Mouse (Mus musculus) adrenal gland, adult (tissue): ENCODE measurements around the gene Prkce.
A peak's percentile ranks its signal among the peaks of the same experiment; 100 is the strongest.

Source experiments
- DNase-seq, 2 experiments: peaks; one replicate each; pipeline ENCODE4 v3.0.0; 2022 to 2023; ENCODE audit warnings: low spot score in 1 of 2; ENCODE audit not compliant: inconsistent age in 2 of 2

Prkce gene

DNA sequence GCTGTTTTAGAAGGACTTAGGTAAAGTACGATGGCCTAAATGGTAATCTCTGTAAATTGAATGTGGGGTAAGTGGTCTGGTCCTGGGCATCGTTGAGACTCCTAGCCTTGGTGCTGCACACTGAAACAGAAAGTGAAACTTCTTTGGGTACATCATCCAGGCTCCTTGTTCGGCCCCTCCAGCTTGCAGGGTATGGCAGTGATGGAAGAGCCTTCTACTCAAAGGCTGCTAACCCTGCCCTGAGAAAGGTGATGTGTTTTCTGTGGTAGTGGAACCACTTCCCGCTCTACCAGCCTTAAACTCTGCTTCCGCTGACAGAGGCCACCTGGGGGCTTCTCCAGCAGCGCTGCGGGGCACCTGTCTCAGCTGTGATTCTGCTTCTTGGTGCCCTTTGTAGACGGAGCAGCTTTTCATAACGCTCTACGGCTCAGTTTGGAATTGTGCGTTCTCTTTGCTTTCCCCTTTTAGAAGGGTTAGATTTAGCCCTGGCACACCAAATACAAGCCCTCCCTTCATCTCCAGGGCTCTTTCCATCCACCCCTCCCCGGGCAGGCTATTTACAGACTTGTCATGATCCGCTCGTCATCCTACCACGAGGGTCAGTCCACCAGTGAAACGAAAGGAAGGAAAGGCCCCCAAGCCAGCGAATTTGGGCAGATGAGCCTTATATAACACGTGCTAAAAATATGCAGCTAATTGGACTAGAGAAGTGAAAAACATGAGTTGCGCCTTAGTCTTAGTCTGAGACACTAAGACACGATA, 270.1 kb downstream of the Prkce start:
- DNase-seq: peak in 1 of 2 experiments; percentile 61

DNA sequence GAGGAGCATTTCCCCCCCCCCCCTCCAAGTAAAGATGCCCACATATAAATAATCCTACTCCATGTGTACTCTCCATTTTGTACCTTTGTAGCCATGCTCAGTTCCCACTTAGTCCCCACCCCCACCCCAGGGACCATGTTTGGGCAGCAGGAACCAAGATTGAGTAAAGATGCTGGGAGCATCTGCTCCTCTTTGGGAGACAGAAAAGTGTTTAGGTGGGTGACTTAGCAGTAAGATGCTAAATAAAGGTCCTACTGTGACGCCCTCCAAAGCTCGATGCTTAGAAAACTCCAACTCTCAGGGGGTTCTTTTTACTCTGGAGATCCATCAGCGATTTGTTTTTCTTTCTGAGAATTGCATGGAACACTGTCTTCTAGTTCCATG, 270.7 kb downstream of the Prkce start:
- no peak for DNase-seq

DNA sequence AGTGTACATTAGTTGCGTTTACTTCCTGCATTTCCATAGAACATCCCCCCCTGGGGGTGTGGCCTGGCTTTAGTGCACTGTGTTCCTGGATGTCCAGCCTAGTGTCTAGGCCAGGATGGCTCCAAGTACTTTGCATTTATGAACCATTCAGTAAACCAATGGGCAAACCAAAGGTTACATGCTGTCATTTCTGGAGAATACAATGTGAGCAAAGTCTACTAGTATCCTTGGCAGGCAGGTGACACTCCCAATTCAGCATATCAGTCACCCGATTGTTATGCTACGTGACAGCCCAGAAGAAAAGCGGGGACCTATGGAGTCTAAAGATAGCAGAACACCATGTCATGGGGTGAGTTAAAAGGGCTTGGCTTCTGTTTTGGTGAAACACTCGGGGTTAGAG, 271.2 kb downstream of the Prkce start:
- DNase-seq: peak in 1 of 2 experiments; percentile 21

GRCm38 (mm10) chr17:86441098-86441497, 273.5 kb downstream of the Prkce start:
- no peak for DNase-seq

DNA sequence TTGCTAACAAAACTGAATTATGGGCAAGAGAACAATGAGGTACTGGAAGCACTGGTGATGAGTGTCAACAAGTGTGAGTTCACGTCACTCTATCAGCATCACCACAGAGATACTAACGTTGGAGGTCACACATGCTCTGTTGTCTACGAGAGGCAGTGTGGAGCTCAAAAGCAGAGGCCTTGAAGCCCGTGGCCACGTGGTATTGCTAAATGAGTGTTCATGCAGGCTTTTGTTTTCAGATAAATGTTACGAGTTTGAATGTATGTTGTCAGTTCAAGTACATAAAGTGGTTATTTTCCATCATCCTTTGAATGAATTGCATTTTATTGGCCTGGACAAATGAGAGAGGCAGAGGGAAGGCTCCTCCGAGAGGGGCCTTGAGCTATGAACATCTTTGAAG, 276.3 kb downstream of the Prkce start:
- DNase-seq: peak; percentile 59 to 82

DNA sequence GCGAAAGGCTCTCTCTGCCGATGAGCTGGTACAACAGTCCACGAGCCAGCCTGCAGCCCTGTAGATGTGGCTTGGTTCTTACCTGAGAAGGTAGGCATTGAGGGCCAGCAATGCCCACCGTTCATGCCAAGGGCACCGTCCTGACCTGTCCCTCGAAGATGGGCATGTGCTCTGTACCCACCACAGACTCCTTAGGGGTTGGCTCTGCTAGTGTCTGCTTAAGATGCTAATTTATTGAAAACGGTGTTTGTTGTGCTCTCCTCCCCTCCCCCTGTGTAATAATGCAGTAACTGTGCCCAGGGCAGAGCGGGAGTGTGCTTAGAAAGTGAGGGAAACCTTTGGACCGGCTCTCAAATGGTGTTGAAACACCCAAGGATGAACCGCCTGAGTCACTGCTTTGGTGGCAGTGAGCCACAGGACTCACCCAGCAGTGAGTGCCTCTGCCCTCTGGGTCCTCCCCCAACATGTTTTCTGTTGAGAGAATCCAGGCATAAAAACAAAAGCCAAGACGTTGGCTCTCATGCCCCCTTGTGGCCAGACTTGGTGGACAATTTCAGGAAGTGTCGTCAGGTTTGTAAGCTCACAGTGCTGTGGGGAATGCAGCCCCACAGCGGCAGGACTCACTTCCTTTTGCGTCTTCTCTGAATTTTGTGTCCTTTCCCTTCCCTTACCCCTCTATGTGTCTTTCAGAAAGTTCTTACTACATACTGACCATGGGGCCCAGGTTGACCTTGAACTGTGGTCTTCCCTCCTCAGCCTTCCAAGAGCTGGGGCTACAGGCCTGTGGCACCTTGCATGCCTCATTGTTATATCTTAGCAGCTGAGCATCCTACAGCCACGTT, 277.2 kb downstream of the Prkce start:
- peak; percentile 95 to 99 for DNase-seq

- DNase-seq: no peak
Observed at GRCm38 (mm10) chr17:86445420-86445720, 277.8 kb downstream of the Prkce start.

DNA sequence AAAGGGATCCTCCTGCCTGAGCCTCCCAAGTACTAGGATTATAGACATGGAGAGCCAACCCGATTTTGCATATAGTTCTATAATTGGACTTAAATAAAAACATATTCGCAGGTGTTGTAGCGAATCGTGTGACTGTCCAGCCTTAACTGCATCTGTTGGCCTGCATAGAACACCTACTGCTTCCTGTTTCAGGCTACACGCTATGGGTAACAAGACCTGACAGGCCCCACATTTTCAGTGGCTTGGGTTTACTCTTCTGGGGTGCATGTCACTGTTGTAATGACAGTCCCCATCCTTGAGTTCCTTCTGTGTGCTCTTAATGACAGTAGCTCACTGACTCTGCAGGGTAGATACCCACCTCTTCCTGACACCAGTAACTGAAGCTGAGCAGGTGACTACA, 278.3 kb downstream of the Prkce start:
- peak in 1 of 2 experiments; percentile 30 for DNase-seq

- DNase-seq: peak; percentile 30 to 84
Observed at GRCm38 (mm10) chr17:86447101-86447598, 279.6 kb downstream of the Prkce start.

DNA sequence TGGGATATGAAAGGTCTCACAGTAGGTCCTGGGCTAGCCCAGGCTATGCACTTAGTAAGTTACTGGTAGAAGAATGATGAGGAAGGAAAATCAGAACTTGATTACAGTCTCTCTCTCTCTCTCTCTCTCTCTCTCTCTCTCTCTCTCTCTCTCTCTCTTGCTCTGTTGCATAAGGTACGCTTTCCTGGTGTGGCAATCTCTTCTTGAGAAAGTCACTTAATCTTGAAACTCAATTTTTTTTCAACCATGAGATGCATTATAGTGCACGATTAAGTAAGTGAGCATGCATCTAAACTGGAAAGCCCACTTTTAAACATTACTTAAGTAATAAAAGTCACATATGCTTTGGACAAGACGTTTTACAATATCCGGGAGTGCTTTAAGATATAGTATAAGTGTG, 285.3 kb downstream of the Prkce start:
- DNase-seq: no peak

GRCm38 (mm10) chr17:86453673-86454350, 286.2 kb downstream of the Prkce start:
- no peak for DNase-seq

DNA sequence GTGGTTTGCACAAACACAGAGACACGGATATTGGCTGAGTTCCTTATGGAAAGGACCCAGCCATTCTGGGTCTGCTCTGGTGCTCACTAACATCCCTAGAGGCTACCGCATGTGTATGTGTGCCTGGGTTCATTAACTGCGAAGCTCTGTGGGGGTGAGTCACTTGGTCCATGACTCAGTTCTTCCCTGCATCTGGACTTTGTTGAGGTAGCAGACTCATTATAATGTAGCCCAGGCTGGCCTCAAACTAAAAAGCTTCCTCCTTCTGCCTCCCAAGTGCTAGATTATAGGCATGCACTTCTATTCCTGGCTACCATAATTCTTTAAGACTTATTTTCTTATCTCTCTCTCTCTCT, 286.7 kb downstream of the Prkce start:
- DNase-seq: no peak

DNA sequence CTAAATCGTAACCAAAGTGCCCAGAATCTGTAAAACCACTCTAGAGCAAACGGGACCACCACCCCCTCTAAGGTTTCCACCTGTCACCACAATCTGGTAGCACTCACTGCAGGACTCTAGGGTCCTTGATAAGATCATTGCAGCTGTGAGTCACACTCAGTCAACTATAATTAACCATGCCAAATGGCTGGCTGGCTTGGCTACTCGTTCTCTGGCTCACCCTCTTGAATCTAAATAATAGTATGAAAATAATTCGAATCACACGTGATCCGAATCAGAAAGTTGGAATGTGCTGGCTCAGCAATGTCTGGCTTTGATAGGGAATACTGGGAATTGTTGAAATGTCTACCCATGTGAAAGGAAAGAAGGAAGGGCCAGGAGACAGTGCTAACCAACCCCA, 288.9 kb downstream of the Prkce start:
- DNase-seq: peak in 1 of 2 experiments; percentile 71

- peak in 1 of 2 experiments; percentile 25 for DNase-seq
Observed at GRCm38 (mm10) chr17:86458302-86458980, 290.9 kb downstream of the Prkce start.

DNA sequence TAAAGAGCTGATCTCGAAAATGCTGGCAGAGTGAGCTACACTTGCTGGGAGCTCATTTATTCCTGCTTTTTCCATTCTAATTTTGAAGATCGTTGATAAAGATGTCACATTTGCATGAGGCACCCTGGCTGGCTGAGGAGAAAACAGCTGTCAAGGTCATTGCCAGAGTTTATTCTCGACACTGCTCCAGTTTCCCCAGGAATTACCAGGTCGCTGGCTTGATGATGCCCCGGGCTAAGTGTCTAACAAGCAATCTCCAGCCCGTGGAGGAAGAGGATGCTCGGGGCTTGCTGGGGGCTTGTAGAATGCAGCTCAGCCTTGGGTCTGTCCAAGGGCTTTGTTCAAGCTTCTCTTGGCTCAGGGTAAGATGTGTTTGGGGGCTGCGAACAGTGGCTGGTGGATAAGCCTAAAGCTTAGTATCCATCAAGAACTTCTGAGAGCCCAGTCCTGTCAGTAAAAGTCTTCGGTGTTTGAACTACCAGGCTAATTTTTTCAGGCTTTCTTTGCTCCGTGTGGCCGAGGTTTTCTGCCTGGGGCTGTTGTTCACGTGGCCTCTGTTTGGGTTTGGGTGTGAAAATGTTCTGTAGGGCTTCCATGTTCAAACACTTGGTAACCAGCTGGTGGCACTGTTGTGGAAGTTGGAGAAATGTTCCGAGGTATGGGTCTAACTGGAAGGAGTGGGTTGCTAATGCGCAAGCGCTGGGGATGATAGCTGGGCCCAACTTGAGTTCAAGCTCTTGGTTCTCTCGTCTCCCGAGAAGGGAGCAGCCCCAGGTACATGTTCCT, 293.3 kb downstream of the Prkce start:
- no peak for DNase-seq

GRCm38 (mm10) chr17:86463369-86463768, 295.8 kb downstream of the Prkce start:
- DNase-seq: no peak

- peak in 1 of 2 experiments; percentile 20 for DNase-seq
Observed at GRCm38 (mm10) chr17:86464197-86464596, 296.6 kb downstream of the Prkce start.

DNA sequence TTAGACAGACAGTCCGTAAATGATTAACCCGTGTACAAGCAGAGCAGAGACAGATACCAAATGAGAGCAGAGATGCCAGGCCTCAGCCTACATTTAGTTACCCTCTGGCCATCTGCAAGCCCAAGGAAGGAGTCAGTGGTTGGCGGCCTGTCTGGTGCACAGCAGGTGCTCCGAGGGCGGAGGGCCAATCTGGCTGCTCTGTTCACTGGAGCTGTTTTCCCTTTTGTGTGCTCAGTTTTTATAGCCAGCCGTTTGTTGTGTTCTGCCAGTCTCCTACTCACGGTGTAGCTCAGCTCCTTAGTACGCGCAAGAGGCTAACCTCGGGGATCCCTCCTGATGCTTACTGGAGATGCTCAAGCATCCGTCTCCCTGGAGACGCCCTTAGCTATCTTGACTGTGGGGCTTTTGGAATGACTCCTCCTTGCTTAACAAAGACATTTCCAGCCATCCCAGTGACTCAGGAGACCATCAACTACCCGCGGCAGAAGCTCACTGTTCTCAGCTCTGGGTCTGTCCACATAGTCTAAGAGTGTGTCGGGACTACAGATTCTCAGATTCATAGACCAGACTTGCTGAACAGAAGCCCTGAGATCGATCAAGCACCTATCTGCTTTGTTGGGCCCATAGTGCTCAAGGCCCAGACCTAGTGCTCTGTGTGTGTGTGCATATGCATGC, 297.2 kb downstream of the Prkce start:
- peak in 1 of 2 experiments; percentile 21 for DNase-seq

DNA sequence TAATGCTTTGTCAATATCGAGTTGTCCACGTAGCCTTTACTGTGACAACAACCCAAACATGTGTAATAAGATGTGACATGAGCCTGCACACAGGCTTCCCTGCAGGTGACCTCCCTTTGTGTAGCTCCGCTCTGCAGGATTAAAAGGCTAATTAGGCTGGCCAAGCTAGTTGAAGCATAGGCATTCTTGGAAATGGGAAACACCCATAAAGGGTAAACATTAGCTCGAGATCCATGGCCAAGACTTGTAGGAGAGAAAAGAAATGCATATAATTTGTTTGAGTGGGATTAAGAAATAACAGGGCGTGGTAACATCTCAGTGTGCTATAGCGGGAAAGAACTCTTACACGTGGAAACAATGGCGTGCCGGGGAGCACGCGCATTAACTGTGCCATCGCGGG, 298.3 kb downstream of the Prkce start:
- DNase-seq: no peak

GRCm38 (mm10) chr17:86466412-86466811, 298.8 kb downstream of the Prkce start:
- no peak for DNase-seq
